Mouse (Mus musculus) forebrain, embryonic 12.5 days (tissue): ENCODE data around the gene Dhrs7b. TPM values are rescaled to one million over a fixed set of nuclear protein-coding genes. Genes with fewer than 3 reads are reported as not detected.
A peak's percentile ranks its signal among the peaks of the same experiment; 100 is the strongest.
"Not testable (repeated sequence)": the region's sequence is repeated elsewhere in the genome, so short reads cannot be mapped to it uniquely, and the experiment has no call there.

Experiments used
- ATAC-seq: fragments of 200-750 bp; cut with Nextera tagmentation; 2 replicates; pipeline ENCODE4 v1.8.0; 2017; ENCODE audit warnings: moderate TSS enrichment; ENCODE audit not compliant: low FRiP score
- H3K27ac ChIP-seq: fragments of 300-500 bp; sonication (generic); 2 replicates; pipeline ENCODE4 v1.5.1; 2016; ENCODE audit warnings: mild to moderate bottlenecking
- H3K27me3 ChIP-seq: fragments of 300-500 bp; sonication (generic); 2 replicates; pipeline ENCODE4 v1.6.1; 2016; ENCODE audit warnings: mild to moderate bottlenecking
- H3K36me3 ChIP-seq: fragments of 300-500 bp; sonication (generic); replicated peaks from 2 replicates; pipeline ENCODE4 v1.6.1; 2016; ENCODE audit warnings: mild to moderate bottlenecking
- H3K4me1 ChIP-seq: fragments of 300-500 bp; sonication (generic); 2 replicates; pipeline ENCODE4 v1.6.1; 2016
- H3K4me2 ChIP-seq: fragments of 300-500 bp; sonication (generic); 2 replicates; pipeline ENCODE4 v1.6.1; 2016; ENCODE audit warnings: mild to moderate bottlenecking, moderate library complexity
- H3K4me3 ChIP-seq: fragments of 300-500 bp; sonication (generic); replicated peaks from 2 replicates; pipeline ENCODE4 v1.5.1; 2016; ENCODE audit warnings: mild to moderate bottlenecking
- H3K9ac ChIP-seq: fragments of 300-500 bp; sonication (generic); 2 replicates; pipeline ENCODE4 v1.6.1; 2016; ENCODE audit warnings: mild to moderate bottlenecking
- H3K9me3 ChIP-seq: fragments of 300-500 bp; sonication (generic); 2 replicates; pipeline ENCODE4 v1.6.1; 2016
- WGBS: fragments of 180-500 bp; shearing (Covaris S2); methylation state at CpG from one replicate; pipeline ENCODE4 v1.1.7; 2016; 5-methylcytosine and 5-hydroxymethylcytosine counted together
- polyA plus RNA-seq: library from polyadenylated mRNA; unstranded; fragments of >200 nt; fragmentation: Nextera tagmentation; extraction: Ambion mirVana; gene quantifications from 2 replicates; pipeline ENCODE4 v1.2.1, GENCODE M21; 2016

Dhrs7b gene
- polyA plus RNA-seq, 1 experiment from 2014 or later: 27.2 TPM

DNA sequence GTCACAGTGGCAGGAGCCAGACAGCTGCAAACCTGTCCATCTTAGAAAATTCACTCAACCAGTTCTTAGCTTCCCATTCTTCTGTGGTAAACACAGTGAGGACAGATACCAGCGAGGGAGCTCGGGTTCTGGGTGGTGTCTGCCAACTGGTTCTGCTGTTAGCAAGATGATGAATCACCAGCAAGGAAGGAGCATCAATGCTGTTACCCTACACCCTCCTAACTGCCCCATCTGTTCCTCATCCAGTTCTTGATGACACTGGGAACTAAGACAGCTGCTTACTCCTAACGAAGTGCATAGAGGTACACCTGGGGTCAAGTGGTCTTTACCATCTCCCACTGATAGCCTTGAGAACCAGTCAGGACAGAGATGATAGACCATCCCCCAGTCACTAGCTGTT lies 26.2 kb downstream of the Dhrs7b start:
- Histone ChIP-seq H3K4me2 (no peak overlapping the region), H3K4me1 (no peaks in the 10 kb centered on the region), H3K27me3 (no peaks in the 10 kb centered on the region), H3K9me3 (no peaks in the 10 kb centered on the region), H3K9ac (no peak overlapping the region), H3K27ac (no peak overlapping the region), H3K36me3 (peaks cover 76% of the 10 kb centered on the region), H3K4me3 (no peak overlapping the region)
- WGBS: 91% methylated on average over 3 of the region's 3 CpGs
- no peak for ATAC-seq

DNA sequence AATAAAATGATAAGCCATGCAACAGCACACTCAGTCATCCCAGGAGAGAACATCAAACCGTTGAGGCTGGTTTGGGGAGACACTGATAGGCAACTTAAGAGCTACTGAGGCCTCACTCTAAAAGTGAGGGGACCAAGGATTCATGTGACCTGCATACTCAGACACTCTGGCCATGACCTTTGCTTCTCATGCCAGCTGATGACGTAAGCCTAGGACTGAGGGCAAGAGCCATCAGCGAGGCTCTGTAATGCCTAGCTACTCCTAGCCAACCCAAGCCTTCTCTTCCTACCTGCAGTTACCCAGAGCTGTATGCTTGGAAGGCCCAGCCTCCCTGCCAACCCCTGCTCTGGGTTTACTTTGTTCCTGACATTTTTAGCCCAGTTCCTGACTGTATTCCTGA lies 31.6 kb downstream of the Dhrs7b start:
- no peak for ATAC-seq
- Histone ChIP-seq H3K27me3 (no peaks in the 10 kb centered on the region), H3K9ac (no peak overlapping the region), H3K9me3 (no peaks in the 10 kb centered on the region), H3K4me2 (no peak overlapping the region), H3K27ac (no peak overlapping the region), H3K4me1 (no peaks in the 10 kb centered on the region), H3K36me3 (peaks cover 70% of the 10 kb centered on the region), H3K4me3 (no peak overlapping the region)
- 94% methylated on average over 3 of the region's 3 CpGs for WGBS

DNA sequence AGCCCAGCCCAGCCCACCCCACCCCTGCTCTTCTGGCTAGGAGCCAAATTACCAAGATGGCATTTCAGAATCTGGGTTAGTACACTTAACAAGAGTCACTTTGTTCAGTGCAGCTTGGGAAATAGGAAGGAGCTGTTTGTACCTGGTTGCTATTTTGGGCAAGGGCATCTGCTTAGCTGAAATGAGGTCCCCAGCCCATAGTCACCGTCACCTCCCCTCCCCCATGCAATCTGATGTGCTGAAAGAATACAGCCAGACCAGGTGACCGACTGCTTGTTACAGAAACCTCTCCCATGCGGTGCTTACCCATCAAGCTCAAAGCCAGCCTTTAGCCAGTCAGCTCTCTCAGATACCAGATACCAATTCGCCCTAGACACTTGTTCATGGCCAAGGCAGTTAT lies 32.8 kb downstream of the Dhrs7b start:
- Histone ChIP-seq H3K4me3 (no peak overlapping the region), H3K36me3 (peaks cover 68% of the 10 kb centered on the region), H3K4me2 (no peak overlapping the region), H3K9me3 (no peaks in the 10 kb centered on the region), H3K27me3 (no peaks in the 10 kb centered on the region), H3K4me1 (no peaks in the 10 kb centered on the region), H3K9ac (no peak overlapping the region), H3K27ac (no peak overlapping the region)
- no peak for ATAC-seq
- 85% methylated on average over 4 of the region's 4 CpGs for WGBS

DNA sequence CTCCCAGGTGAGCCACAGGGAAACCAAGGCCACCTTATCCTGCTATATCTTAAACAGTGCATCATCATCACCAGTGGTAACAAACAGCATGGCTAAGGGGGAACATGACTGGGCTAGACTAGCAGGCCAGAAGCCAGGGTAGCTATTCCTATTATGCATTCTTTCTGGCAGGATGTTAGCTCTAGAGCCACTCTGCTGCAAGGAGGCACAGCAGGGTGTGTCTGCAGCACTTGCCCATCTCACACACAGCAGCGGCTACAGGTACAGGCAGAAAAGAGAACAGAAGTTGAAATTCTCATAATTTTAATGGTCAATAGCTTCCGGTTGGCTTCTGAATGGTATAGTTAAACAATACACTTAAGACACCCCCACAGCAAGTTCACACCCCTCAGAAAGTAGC lies 33.7 kb downstream of the Dhrs7b start:
- 98% methylated on average over 2 of the region's 2 CpGs for WGBS
- Histone ChIP-seq H3K4me1 (no peaks in the 10 kb centered on the region), H3K9me3 (no peaks in the 10 kb centered on the region), H3K27ac (no peak overlapping the region), H3K9ac (no peak overlapping the region), H3K4me2 (no peak overlapping the region), H3K36me3 (peaks cover 61% of the 10 kb centered on the region), H3K27me3 (no peaks in the 10 kb centered on the region), H3K4me3 (no peak overlapping the region)
- ATAC-seq: no peak

DNA sequence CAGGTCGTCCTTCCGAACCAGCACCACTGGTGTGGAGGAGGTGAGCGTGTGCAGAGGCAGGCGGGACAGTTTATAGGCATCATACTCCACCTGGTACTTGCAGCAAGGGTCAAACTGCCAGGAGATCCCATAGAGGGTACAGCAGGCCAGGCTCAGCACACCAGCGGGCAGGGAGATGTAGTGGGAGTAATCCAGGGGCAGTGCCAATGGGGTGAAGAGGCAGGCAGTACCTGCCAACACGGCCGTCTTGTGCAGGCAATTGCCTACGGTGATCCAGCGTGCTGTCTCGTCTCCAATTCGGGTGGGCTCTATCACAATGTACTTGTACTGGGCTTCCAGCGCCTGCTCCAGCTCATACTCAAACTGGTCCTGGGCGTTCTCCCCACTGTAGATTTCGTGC lies 34.5 kb downstream of the Dhrs7b start:
- Histone ChIP-seq H3K4me3 (no peak overlapping the region), H3K27ac (no peak overlapping the region), H3K4me1 (no peaks in the 10 kb centered on the region), H3K36me3 (peaks cover 59% of the 10 kb centered on the region), H3K27me3 (no peaks in the 10 kb centered on the region), H3K9ac (no peak overlapping the region), H3K4me2 (no peak overlapping the region), H3K9me3 (no peaks in the 10 kb centered on the region)
- no peak for ATAC-seq
- 91% methylated on average over 14 of the region's 14 CpGs for WGBS

DNA sequence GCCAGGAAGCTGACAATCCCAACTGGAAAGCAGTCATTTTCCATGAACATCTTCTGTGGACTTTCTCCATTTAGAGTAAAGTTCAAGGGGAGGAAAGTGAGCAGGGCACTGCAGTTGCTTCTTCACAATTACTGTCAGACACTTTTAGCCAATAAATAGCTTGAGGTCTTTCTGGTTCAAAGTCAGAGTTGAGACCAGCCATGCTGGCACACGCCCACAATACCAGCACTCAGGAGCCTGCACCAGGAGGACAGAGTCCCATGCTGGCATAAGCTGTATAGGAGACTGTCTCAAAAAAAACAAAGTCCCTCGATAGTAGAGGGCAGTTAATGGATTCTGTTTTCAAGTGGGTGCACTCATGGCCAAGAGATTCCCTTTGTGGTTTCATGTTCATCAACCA lies 35.6 kb downstream of the Dhrs7b start:
- H3K27me3 ChIP-seq: no peaks in the 10 kb centered on the region
- no peak overlapping the region for H3K27ac ChIP-seq
- no peak overlapping the region for H3K4me2 ChIP-seq
- whole genome bisulfite sequencing: 68% methylated on average over 2 of the region's 2 CpGs
- peaks cover 60% of the 10 kb centered on the region for H3K36me3 ChIP-seq
- no peak overlapping the region for H3K9ac ChIP-seq
- no peaks in the 10 kb centered on the region for H3K9me3 ChIP-seq
- no peak for ATAC-seq
- H3K4me3 ChIP-seq: no peak overlapping the region
- H3K4me1 ChIP-seq: no peaks in the 10 kb centered on the region

DNA sequence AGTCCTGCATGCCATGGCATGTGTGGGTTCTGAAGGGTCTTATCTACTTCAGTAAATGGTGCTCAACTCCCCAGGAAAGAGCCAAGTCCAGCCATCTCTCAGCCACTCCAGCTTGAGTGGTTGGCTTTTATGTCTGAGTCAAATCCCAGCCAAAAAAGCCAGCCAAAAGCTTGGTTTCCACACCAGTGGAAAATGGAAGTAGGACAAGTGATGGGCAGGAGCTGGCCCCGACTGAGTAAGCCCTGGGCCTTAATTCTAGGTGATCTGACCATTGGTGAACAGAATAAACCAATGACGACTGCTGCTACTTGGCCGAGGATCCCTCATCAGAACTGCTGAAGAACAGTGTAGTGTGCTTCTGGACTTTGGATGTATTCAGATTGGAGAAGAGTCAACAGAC lies 37.0 kb downstream of the Dhrs7b start:
- no peaks in the 10 kb centered on the region for H3K4me1 ChIP-seq
- 91% methylated on average over 3 of the region's 3 CpGs for WGBS
- peaks cover 49% of the 10 kb centered on the region for H3K36me3 ChIP-seq
- H3K9me3 ChIP-seq: no peaks in the 10 kb centered on the region
- no peak for ATAC-seq
- no peak overlapping the region for H3K27ac ChIP-seq
- H3K27me3 ChIP-seq: no peaks in the 10 kb centered on the region
- H3K9ac ChIP-seq: no peak overlapping the region
- H3K4me3 ChIP-seq: no peak overlapping the region
- H3K4me2 ChIP-seq: no peak overlapping the region

DNA sequence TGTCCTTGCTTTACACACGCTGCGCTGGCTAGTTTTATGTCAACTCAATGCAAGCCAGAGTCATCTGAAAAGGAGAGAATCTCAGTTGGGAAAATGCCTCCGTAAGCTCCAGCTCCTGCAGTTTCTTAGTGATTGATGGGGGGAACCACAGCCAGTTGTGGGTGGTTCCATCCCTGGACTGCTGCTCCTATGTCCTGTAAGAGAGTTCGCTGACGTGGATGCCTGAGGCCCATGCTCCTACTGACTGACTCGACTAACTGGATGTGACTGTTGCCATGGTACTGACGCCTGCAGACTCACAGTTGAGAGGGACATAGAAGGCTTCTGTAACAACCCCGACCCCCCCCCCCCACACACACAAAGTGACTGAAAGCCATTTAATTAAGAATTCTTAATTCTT lies 37.5 kb downstream of the Dhrs7b start:
- no peak overlapping the region for H3K27ac ChIP-seq
- H3K27me3 ChIP-seq: no peaks in the 10 kb centered on the region
- peaks cover 44% of the 10 kb centered on the region for H3K36me3 ChIP-seq
- H3K4me2 ChIP-seq: no peak overlapping the region
- no peak for ATAC-seq
- WGBS: 77% methylated on average over 8 of the region's 8 CpGs
- no peak overlapping the region for H3K4me3 ChIP-seq
- H3K9me3 ChIP-seq: no peaks in the 10 kb centered on the region
- no peaks in the 10 kb centered on the region for H3K4me1 ChIP-seq
- no peak overlapping the region for H3K9ac ChIP-seq

DNA sequence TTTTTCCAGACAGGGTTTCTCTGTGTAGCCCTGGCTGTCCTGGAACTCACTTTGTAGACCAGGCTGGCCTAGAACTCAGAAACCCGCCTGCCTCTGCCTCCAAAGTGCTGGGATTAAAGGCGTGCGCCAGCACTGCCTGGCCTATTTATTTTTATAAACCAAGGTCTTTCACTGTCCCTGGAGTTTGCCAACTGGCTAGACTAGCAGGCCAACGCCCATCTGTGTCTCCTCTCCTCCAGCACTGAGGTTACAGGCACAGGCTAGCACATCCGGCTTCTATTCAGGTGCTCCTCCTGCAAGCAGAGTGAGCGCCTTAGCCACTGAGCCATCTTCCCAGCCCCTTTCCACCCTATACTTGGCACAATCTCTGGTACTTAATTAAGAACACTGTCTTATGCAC lies 39.0 kb downstream of the Dhrs7b start:
- not testable (repeated sequence) for H3K9ac ChIP-seq, H3K9me3 ChIP-seq, ATAC-seq, H3K27me3 ChIP-seq, H3K27ac ChIP-seq, H3K4me3 ChIP-seq, H3K4me2 ChIP-seq, H3K4me1 ChIP-seq
- H3K36me3 ChIP-seq: peaks cover 35% of the 10 kb centered on the region
- 92% methylated on average over 6 of the region's 6 CpGs for WGBS

DNA sequence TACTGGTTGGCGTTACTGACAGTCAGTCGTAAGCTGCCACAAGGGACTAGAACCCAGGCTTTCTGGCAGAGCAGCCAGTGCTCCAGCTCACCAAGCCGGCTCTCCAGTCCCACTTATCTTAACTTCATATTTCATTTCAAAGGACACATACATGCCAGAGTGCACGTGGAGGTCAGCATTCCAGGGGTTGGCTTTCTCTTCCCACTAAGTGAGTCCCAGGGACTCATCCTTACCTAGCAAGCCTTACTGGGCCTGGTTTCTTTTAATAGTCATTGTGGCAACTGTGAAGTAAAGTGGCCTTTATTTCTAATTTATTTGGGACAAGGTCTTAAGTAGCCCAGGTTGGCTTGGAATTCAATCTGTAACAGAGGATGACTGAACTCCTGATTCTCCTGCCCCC lies 41.0 kb downstream of the Dhrs7b start:
- Histone ChIP-seq H3K9ac (no peak overlapping the region), H3K27me3 (no peaks in the 10 kb centered on the region), H3K4me3 (no peak overlapping the region), H3K36me3 (peaks cover 33% of the 10 kb centered on the region; the same call in 1 of the 2 replicates), H3K4me1 (peaks cover 20% of the 10 kb centered on the region), H3K27ac (no peak overlapping the region), H3K4me2 (no peak overlapping the region), H3K9me3 (no peaks in the 10 kb centered on the region)
- WGBS: 84% methylated on average over 4 of the region's 4 CpGs
- no peak for ATAC-seq

DNA sequence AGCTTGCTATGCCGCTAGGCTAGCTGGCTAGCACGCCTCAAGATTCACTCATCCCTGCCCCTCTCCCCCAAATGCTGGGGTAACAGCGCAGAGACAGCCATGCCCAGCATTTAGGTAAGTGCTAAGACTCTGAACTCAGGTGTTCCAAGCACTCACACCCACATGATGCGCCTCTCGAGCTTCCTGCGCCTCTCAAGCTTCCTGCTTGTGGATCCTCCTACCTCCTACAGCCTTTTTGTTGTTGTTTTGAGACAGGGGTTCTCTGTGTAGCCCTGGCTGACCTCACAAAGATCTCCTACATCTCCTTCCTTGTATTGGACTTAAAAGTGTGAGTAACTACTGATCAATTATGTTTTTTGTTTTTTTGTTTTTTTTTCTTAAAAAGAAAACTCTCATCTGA lies 42.7 kb downstream of the Dhrs7b start:
- Histone ChIP-seq H3K27ac (no peak overlapping the region), H3K36me3 (peaks cover 28% of the 10 kb centered on the region; the same call in 1 of the 2 replicates), H3K9ac (no peak overlapping the region), H3K4me1 (peaks cover 33% of the 10 kb centered on the region), H3K27me3 (no peaks in the 10 kb centered on the region), H3K4me3 (no peak overlapping the region), H3K4me2 (no peak overlapping the region), H3K9me3 (no peaks in the 10 kb centered on the region)
- ATAC-seq: no peak
- WGBS: 87% methylated on average over 6 of the region's 6 CpGs

DNA sequence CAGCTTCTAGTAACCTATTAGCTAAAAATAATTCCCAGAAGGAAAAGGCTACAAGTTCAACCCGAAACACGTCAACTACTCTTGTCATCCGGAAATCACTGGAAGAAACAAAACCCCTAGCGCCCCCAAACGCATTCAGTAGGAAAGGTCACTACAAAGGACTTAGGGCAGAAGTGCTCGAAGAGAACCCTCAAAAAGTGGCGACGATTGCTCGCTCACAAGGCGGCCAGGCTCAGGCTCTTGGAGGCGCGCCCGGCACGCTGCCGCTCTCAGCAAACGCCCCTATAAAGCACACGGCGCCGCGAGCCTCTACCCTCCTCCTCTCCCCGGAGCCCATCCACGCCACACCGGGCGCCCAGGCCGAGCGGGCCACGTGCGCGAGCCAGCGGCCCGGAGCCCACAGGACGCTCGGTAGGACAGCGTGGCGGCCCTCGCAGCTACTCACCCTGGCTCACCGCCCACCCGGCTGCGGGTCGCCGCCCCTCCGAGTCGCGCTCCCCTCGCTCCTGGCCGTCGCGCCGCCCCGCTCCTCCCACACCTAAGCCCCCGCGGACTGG lies 47.7 kb downstream of the Dhrs7b start:
- Histone ChIP-seq H3K4me2 (peak overlapping the region; percentile 73), H3K9me3 (no peaks in the 10 kb centered on the region), H3K4me1 (peaks cover 40% of the 10 kb centered on the region), H3K27ac (peak overlapping the region; percentile 95), H3K27me3 (no peaks in the 10 kb centered on the region), H3K9ac (peak overlapping the region; percentile 90), H3K36me3 (peaks cover 14% of the 10 kb centered on the region; the same call in 1 of the 2 replicates), H3K4me3 (peak overlapping the region; percentile 100)
- WGBS: 0% methylated on average over 39 of the region's 52 CpGs
- peak; percentile 73 for ATAC-seq

DNA sequence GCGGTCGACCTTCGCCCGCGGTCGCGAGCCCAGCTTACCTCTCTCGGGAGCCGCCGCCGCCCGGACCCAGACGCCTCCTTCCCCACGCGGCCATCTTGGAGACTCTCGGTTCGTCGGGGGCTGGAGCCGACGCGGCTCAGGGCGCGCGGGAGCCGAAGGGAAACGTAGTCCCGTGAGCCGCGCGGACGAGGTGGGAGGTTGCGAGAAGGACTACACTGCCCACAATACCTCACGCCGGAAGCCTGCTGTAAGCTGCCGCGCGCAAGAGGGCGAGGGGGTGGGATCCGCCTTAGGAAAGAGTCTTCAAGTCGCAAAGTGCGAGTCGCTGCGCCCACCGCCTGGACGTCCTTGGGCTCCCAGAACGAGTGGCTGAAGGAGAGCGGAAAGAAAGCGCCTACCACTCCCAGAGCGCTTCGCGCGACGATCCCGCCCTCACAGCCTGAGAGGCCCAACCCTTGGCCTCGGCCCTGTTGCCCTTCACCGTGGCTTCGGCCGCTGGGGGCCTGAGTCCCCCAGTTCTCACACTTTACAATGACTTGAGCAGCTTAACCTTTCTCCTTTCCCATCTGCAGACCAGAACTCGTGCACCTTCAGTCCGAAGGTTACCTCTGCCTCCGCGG lies 48.4 kb downstream of the Dhrs7b start, which contains the start of gene Tmem11:
TSS of gene Tmem11 (minus strand) at position 598 of the 620 bp plus-strand sequence.
- under 1% methylated on average over 62 of the region's 62 CpGs for WGBS
- H3K9ac ChIP-seq: peak within 1 kb of the TSS; percentile 90
- H3K4me2 ChIP-seq: peak within 1 kb of the TSS; percentile 73
- H3K9me3 ChIP-seq: no peaks in the 10 kb centered on the region
- peaks cover 40% of the 10 kb centered on the region for H3K4me1 ChIP-seq
- no peaks in the 10 kb centered on the region for H3K27me3 ChIP-seq
- H3K27ac ChIP-seq: peak within 1 kb of the TSS; percentile 95
- peak; percentile 99 for ATAC-seq
- peak within 1 kb of the TSS; percentile 100 for H3K4me3 ChIP-seq
- peaks cover 14% of the 10 kb centered on the region; the same call in 1 of the 2 replicates for H3K36me3 ChIP-seq
